Mouse (Mus musculus): ENCODE measurements at regions not wholly inside any gene's neighbourhood (a gene's known extent, or its start where the extent isn't known, plus 50 kb on each side); places are given as distances from the start of the nearest gene placed in this dataset.
"Not testable (repeated sequence)": the region's sequence is repeated elsewhere in the genome, so short reads cannot be mapped to it uniquely, and the experiment has no call there.

- no peaks in the 10 kb centered on the region for H3K36me3 ChIP-seq
- no peaks in the 10 kb centered on the region for H3K9me3 ChIP-seq (replicated peaks)
- 89% methylated on average over 8 of the region's 8 CpGs for WGBS
These were observed 53.6 kb downstream of the Gm10320 start for GRCm38 (mm10) chr13:98438206-98438605.

GRCm38 (mm10) chr13:98436961-98437360 lies 54.8 kb downstream of the Gm10320 start:
- WGBS = 80% methylated on average over 8 of the region's 8 CpGs
- Histone ChIP-seq H3K4me1 (replicated peaks) (no peaks in the 10 kb centered on the region), H3K9ac (no peak overlapping the region), H3K4me3 (no peak overlapping the region), H3K4me2 (no peak overlapping the region), H3K27ac (no peak overlapping the region), H3K36me3 (no peaks in the 10 kb centered on the region), H3K27me3 (0 out of 2 replicates have a peak, but pooled peaks cover under 1% of the 10 kb centered on the region), H3K9me3 (replicated peaks) (no peaks in the 10 kb centered on the region)
- no peak for ATAC-seq (replicated peaks; ENCODE audit: insufficient number of reproducible peaks, insufficient read depth, low FRiP score, low read depth)

More at GRCm38 (mm10) chr13:98438206-98438605, 53.6 kb downstream of the Gm10320 start:
- Histone ChIP-seq H3K9ac (no peak overlapping the region), H3K27ac (no peak overlapping the region), H3K4me2 (no peak overlapping the region), H3K27me3 (no peaks in the 10 kb centered on the region), H3K4me1 (replicated peaks) (no peaks in the 10 kb centered on the region), H3K4me3 (no peak overlapping the region)
- no peak for ATAC-seq (replicated peaks; ENCODE audit: insufficient number of reproducible peaks, insufficient read depth, low FRiP score, low read depth)

GRCm38 (mm10) chr13:98435245-98435975 lies 56.4 kb downstream of the Gm10320 start:
- no peak for ATAC-seq (replicated peaks; ENCODE audit: insufficient number of reproducible peaks, insufficient read depth, low FRiP score, low read depth)
- no peak overlapping the region for H3K4me3 ChIP-seq
- no peaks in the 10 kb centered on the region for H3K4me1 ChIP-seq (replicated peaks)
- no peaks in the 10 kb centered on the region for H3K36me3 ChIP-seq
- no peak overlapping the region for H3K4me2 ChIP-seq
- H3K9ac ChIP-seq = no peak overlapping the region
- WGBS = 89% methylated on average over 8 of the region's 8 CpGs
- peaks cover 16% of the 10 kb centered on the region for H3K27me3 ChIP-seq
- no peak overlapping the region for H3K27ac ChIP-seq
- H3K9me3 ChIP-seq (replicated peaks) = no peaks in the 10 kb centered on the region

- H3K9me3 ChIP-seq (replicated peaks) = no peaks in the 10 kb centered on the region
- H3K27me3 ChIP-seq = peaks cover 42% of the 10 kb centered on the region
- no peak overlapping the region for H3K4me2 ChIP-seq
- 44% methylated on average over 21 of the region's 21 CpGs for WGBS
- H3K36me3 ChIP-seq = no peaks in the 10 kb centered on the region
- no peak overlapping the region for H3K4me3 ChIP-seq
- no peak for ATAC-seq (replicated peaks; ENCODE audit: insufficient number of reproducible peaks, insufficient read depth, low FRiP score, low read depth)
- H3K9ac ChIP-seq = no peak overlapping the region
- no peaks in the 10 kb centered on the region for H3K4me1 ChIP-seq (replicated peaks)
- no peak overlapping the region for H3K27ac ChIP-seq
These were observed 62.0 kb downstream of the Gm10320 start for GRCm38 (mm10) chr13:98429851-98430250.

- H3K9ac ChIP-seq; H3K27ac ChIP-seq; ATAC-seq (replicated peaks; ENCODE audit: insufficient number of reproducible peaks, insufficient read depth, low FRiP score, low read depth); H3K9me3 ChIP-seq (replicated peaks); H3K4me1 ChIP-seq (replicated peaks); H3K36me3 ChIP-seq: not testable (repeated sequence)
- Histone ChIP-seq H3K4me3 (0 out of 2 replicates have a peak overlapping the region, but pooled peaks have one; percentile 10), H3K4me2 (peak overlapping the region; percentile 48), H3K27me3 (peaks cover 46% of the 10 kb centered on the region)
- 7% methylated on average over 16 of the region's 16 CpGs for WGBS
These were observed 64.1 kb downstream of the Gm10320 start for GRCm38 (mm10) chr13:98427660-98428059.

GRCm38 (mm10) chr13:98425026-98425425 lies 66.8 kb downstream of the Gm10320 start:
- Histone ChIP-seq H3K4me2 (no peak overlapping the region), H3K4me3 (no peak overlapping the region), H3K36me3 (no peaks in the 10 kb centered on the region), H3K27ac (no peak overlapping the region), H3K9ac (no peak overlapping the region), H3K27me3 (peaks cover 27% of the 10 kb centered on the region), H3K9me3 (replicated peaks) (no peaks in the 10 kb centered on the region), H3K4me1 (replicated peaks) (no peaks in the 10 kb centered on the region)
- no peak for ATAC-seq (replicated peaks; ENCODE audit: insufficient number of reproducible peaks, insufficient read depth, low FRiP score, low read depth)
- WGBS = 87% methylated on average over 7 of the region's 7 CpGs

GRCm38 (mm10) chr13:98424000-98424399 lies 67.8 kb downstream of the Gm10320 start:
- no peak overlapping the region for H3K9ac ChIP-seq
- no peak overlapping the region for H3K27ac ChIP-seq
- no peaks in the 10 kb centered on the region for H3K9me3 ChIP-seq (replicated peaks)
- 72% methylated on average over 12 of the region's 12 CpGs for WGBS
- H3K4me3 ChIP-seq = no peak overlapping the region
- ATAC-seq (replicated peaks; ENCODE audit: insufficient number of reproducible peaks, insufficient read depth, low FRiP score, low read depth) = no peak
- H3K27me3 ChIP-seq = peaks cover 17% of the 10 kb centered on the region; the same call in 1 of the 2 replicates
- no peak overlapping the region for H3K4me2 ChIP-seq
- no peaks in the 10 kb centered on the region for H3K36me3 ChIP-seq
- H3K4me1 ChIP-seq (replicated peaks) = no peaks in the 10 kb centered on the region

- Histone ChIP-seq H3K9me3 (replicated peaks) (no peaks in the 10 kb centered on the region), H3K27ac (no peak overlapping the region), H3K4me3 (no peak overlapping the region), H3K4me1 (replicated peaks) (no peaks in the 10 kb centered on the region), H3K9ac (no peak overlapping the region), H3K27me3 (peaks cover 7% of the 10 kb centered on the region), H3K36me3 (no peaks in the 10 kb centered on the region), H3K4me2 (no peak overlapping the region)
- ATAC-seq (replicated peaks; ENCODE audit: insufficient number of reproducible peaks, insufficient read depth, low FRiP score, low read depth) = no peak
- 57% methylated on average over 15 of the region's 15 CpGs for WGBS
These were observed 66.5 kb downstream of the Foxd1 start for GRCm38 (mm10) chr13:98420419-98421043.

GRCm38 (mm10) chr13:98417736-98418135 lies 63.7 kb downstream of the Foxd1 start:
- peaks cover 4% of the 10 kb centered on the region for H3K4me1 ChIP-seq (replicated peaks)
- no peaks in the 10 kb centered on the region for H3K36me3 ChIP-seq
- no peak overlapping the region for H3K4me2 ChIP-seq
- no peak overlapping the region for H3K4me3 ChIP-seq
- H3K27me3 ChIP-seq = peaks cover 7% of the 10 kb centered on the region; the same call in 1 of the 2 replicates
- 84% methylated on average over 4 of the region's 4 CpGs for WGBS
- H3K9ac ChIP-seq = no peak overlapping the region
- H3K27ac ChIP-seq = no peak overlapping the region
- H3K9me3 ChIP-seq (replicated peaks) = no peaks in the 10 kb centered on the region
- ATAC-seq (replicated peaks; ENCODE audit: insufficient number of reproducible peaks, insufficient read depth, low FRiP score, low read depth) = no peak

GRCm38 (mm10) chr13:98416457-98416856 lies 62.4 kb downstream of the Foxd1 start:
- H3K27me3 ChIP-seq = peaks cover 8% of the 10 kb centered on the region; the same call in 1 of the 2 replicates
- no peak overlapping the region for H3K4me2 ChIP-seq
- no peak overlapping the region for H3K9ac ChIP-seq
- WGBS = 62% methylated on average over 6 of the region's 6 CpGs
- H3K27ac ChIP-seq = no peak overlapping the region
- H3K9me3 ChIP-seq (replicated peaks) = no peaks in the 10 kb centered on the region
- no peak overlapping the region for H3K4me3 ChIP-seq
- ATAC-seq (replicated peaks; ENCODE audit: insufficient number of reproducible peaks, insufficient read depth, low FRiP score, low read depth) = no peak
- no peaks in the 10 kb centered on the region for H3K36me3 ChIP-seq
- H3K4me1 ChIP-seq (replicated peaks) = peaks cover 4% of the 10 kb centered on the region

- no peaks in the 10 kb centered on the region for H3K9me3 ChIP-seq (replicated peaks)
- no peak overlapping the region for H3K27ac ChIP-seq
- no peak overlapping the region for H3K4me2 ChIP-seq
- no peak overlapping the region for H3K4me3 ChIP-seq
- ATAC-seq (replicated peaks; ENCODE audit: insufficient number of reproducible peaks, insufficient read depth, low FRiP score, low read depth) = 0 out of 2 replicates have a peak, but pooled peaks have one; percentile 50
- H3K27me3 ChIP-seq = peaks cover 11% of the 10 kb centered on the region; the same call in 1 of the 2 replicates
- no peak overlapping the region for H3K9ac ChIP-seq
- WGBS = 23% methylated on average over 3 of the region's 3 CpGs
- H3K36me3 ChIP-seq = no peaks in the 10 kb centered on the region
- H3K4me1 ChIP-seq (replicated peaks) = peaks cover 4% of the 10 kb centered on the region
These were observed 60.8 kb downstream of the Foxd1 start for GRCm38 (mm10) chr13:98414851-98415250.

Measured in heart, embryonic 15.5 days (tissue).